Mouse (Mus musculus) urinary bladder, postnatal 4 days (tissue): ENCODE results near the gene Dlgap3.
A peak's percentile ranks its signal among the peaks of the same experiment; 100 is the strongest.

Experiments
- DNase-seq, 2 experiments: peaks; one replicate each; pipeline ENCODE4 v3.0.0; 2021 to 2022; ENCODE audit warnings: low spot score in 2 of 2

The Dlgap3 gene

DNA sequence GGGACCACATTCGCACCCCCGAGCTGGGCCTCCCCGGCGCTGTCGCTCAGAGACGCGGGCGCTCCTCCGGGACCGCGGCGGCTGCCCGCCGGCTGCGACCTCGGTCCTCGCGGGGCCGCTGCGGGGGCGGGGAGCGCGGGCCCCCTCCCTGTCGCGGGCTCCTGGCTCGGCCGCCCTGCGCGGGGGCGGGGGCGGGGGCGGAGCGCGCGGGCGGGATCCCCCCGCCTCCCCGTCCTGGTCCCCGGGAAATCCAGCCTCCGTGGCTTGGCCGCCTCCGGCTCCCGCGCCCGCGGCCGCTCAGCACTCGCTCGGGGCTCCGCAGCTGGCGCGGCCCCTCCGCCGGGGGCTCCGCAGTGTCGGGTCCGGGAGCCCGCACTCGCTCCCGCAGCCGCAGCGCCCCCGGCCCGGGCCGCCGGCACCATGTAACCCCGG, at the start of gene Dlgap3:
Gene Dlgap3 (plus strand): TSS at position 291 of the 432 bp plus-strand sequence.
- peak in 1 of 2 experiments; percentile 22 for DNase-seq

DNA sequence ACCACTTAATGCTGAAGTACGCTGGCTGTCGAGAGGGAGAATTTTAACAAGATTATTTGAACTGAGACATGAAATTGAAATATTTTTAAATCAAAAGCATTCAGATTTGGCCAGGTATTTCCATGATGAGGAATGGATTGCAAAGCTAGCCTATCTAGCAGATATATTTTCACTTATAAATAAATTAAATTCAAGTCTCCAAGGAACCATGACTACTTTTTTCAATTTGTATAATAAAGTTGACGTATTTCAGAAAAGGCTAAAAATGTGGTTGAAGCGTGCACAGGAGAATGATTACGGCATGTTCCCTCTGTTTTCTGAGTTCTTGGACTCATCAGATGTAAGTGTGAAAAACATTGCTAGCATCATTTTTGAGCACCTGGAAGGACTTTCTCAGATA, 45.6 kb upstream of the Dlgap3 start, which contains the start of gene Tmem35b:
Gene Tmem35b (plus strand): TSS at position 301 of the 400 bp plus-strand sequence.
- no peak for DNase-seq

DNA sequence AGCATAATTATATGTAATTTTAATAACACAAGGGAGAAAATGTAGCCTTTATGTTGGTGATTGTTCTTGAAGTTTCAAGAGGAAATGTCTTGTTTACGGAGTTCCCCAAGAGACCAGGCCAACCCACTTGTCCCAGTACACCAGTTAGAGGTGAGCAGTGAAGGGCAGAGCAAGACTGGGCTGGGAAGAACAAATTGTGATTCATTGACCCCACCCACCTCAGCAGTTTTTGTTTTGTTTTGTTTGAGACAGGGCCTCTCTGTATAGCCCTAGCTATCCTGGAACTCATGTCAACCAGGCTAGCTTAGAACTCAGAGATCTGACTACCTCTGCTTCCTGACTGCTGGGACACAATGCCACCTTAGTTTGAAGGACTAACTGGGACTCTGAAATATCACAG, 44.7 kb upstream of the Dlgap3 start:
- no peak for DNase-seq

DNA sequence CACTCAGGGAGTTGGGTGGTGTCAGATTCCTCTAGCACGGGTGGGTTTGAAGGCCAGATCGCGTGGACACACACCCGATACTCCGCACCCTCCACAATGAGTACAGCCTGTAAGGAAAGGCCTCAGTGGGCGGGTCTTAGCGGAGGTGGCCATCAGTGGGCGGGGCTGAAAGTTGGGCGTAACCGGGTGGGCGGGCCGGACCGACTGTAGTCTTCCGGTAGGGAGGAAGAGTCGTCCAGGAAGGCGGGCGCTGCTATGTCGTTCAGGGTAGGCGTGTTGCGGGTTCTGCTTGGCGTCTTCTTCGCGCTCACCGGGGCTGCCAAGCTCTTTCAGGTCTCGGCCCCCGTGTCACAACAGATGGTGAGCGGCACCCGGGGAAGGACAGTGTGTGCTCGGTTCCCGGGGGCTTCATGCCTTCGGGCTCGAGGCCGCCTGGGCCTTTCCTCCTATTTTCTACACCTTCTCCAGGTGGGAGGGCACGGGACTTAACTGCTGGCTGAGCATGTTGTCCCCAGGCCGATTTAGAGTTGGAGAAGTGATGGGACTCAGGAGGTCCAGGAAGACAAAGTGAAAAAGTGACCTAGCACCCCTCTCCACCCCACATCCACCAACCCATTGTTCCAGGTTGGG, 43.1 kb upstream of the Dlgap3 start:
- peak; percentile 81 to 94 for DNase-seq

DNA sequence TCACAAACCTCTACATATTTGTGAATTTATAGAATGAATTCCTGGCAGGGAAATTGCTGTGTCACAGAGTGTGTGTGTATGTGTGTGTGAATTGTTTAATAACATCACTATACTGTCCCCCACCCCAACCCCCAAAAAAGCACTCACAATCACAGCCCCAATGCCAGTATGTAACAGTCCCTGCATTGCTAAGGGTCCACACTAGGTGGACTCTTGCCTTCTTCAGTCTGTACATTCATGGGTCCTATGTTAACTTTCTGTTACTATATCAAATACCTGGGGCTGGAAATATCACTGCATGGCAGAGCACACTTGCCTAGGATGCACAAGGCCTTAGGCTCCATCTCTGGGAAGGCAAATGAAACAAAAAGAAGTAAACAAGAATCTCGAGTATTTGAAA, 34.3 kb upstream of the Dlgap3 start:
- no peak for DNase-seq

DNA sequence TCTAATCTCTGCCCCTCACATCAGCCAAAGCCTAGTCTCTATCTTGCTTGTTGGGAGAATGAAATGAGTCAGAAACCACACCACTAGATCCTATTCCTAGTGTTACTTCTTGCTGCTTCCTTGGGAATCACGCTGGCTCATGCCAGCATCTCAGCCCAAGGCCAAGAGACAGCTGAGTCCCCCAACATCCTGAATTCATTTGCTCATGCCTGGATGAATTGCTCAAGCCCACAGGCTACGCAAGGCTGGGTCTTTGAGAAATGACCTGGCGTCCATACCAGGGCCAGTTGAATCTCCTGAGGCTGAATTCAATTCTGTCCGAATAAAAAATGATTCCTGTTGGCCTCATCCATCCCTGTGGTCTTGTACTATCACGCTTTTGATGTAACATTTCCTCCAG, 31.4 kb upstream of the Dlgap3 start:
- no peak for DNase-seq

DNA sequence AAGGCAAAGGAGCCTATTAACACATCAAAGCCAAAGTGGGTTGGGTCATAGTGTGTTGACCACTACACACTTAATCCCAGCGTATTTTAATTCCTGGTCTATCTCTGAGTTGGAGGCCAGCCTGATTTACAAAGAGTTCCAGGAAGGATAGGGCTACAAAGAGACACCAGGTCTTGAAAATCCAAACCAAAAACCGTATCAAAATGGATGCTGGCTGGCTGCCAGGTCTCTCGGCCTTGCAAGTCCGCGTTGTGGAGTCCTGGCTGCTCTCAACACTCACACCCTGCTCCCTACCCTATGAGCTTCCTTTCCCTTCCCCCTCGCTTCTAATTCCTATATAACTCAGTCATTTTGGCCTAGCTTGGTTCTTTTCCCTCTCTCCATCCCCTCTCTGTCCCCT, 30.5 kb upstream of the Dlgap3 start:
- DNase-seq: no peak

DNA sequence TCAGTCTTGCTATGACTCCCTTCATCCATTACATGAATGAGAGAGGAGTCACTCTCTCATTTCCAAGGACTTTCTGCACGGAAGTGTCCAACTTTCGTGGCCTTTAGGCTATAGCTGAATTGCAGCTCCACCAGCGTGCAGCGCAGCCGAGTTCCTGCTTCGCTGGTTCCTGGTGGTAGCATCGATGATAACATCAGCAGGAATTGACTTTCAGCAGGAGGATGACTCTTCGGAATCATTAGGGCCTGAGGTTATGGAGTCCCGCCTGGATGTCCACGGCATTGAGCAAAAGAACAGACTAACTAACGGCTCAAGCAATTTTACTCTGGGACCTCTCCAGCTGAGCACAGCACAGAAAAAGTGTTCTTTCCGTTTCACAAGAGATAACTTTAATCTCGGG, 19.0 kb upstream of the Dlgap3 start:
- DNase-seq: no peak

DNA sequence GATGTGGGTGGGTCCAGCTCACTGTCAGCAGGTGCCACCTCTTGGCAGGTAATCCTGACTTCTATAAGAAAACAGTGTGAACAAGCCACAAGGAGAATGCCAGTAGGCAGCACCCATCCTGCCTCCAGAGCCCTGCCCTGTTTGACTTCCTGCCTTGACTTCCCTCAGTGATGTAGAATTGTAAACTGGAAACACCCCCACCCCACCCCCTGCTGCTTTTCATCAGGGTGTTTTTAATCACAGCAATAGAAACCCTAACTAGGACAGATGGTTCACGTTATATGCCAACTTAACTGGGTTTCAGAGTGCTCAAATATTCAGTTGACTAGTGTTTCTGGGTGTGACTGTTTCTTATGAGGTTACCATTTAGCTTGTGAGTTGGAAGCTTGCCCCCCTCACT, 15.7 kb upstream of the Dlgap3 start:
- DNase-seq: no peak

DNA sequence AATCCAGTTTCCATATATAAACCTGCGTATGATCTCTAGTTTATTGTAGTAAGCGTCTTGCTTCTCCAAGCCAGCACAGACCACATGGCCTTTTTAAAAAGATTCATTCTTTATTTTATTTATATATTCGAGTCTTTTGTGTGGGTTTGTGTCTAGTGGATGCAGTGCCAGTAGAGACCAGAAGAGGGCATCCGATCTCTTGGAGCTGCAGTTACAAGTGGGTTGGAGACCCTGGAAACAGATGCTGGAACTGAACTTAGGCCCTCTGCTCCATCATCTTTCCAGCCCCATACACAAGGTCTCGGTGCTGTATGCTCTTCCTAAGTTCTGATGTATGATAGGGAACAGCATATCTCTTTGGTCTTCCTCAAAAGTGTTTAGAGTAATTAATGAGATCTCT, 13.2 kb upstream of the Dlgap3 start:
- no peak for DNase-seq

DNA sequence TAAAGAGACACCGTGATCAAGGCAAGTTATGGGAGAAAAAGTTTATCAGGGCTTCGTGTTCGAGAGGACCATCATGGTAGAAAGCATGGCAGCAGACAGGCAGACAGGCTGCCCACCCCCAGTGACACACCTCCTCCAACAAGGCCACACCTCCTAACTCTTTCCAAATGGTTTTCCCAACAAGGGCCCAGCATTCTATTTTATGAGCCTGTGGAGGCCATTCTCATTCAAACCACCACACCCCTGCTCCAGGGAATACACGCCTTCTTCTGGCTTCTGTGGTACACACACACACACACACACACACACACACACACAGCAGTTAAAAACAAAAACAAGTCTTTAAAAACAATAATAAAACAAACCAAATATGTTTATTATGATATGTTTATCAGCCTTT, 11.3 kb upstream of the Dlgap3 start:
- DNase-seq: no peak

DNA sequence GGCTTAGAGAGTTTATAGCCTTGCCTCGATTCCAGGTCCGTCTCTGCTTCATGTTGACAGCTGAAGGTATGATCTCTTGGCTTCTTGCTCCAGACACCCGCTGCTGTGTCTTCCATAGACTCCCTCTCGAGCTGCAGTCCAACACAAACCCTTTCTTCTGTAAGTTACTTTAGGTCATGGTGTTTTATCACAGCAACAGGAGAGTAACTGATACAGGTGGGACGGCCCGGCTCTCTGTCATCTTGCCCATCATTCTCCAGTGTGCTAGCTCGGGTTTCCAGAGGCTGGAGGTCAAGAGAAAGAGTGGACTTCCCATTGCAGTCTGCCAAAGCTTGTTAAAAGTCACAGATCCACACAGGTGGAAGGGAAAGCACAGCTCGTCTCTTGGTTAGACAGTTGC, 5.1 kb upstream of the Dlgap3 start:
- DNase-seq: no peak

DNA sequence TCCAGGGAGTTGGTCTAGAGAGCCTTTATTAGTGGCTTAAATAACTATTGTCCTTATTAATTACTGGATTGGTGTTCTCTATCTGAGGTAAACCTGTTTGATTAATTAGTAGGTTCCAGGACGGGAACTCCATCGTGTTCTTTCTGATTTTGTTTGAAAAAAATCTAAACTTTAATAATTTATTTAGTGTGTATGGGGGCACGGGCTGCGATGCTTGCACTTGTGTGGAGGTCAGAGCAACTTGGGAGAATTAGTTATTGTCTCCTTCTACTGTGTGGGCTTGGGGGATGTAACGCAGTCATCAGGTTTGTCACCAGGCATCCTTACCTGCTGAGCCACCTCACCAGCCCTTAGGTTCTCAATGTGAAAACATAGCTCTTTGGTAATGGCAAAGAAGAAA, 1.9 kb upstream of the Dlgap3 start:
- DNase-seq: no peak

DNA sequence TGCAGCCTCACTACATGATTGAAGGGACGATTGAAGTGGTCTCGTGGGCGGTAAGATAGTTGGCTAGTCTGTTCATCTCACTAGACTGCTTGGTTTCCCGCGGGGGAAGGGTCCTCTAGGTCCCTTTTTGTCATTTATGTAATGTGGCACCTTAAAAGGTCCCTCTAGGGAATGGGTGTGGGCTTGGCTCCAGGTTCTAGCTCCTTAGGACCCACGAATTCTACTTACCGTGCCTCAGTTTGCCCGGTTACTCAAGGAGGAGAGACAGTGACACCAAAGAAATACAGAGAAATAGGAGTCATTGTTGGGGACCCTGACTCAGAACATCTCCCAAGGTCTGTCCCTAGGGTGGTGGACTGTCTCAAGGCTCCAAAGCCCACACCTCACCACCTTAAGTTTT, 1.3 kb upstream of the Dlgap3 start:
- DNase-seq: no peak

DNA sequence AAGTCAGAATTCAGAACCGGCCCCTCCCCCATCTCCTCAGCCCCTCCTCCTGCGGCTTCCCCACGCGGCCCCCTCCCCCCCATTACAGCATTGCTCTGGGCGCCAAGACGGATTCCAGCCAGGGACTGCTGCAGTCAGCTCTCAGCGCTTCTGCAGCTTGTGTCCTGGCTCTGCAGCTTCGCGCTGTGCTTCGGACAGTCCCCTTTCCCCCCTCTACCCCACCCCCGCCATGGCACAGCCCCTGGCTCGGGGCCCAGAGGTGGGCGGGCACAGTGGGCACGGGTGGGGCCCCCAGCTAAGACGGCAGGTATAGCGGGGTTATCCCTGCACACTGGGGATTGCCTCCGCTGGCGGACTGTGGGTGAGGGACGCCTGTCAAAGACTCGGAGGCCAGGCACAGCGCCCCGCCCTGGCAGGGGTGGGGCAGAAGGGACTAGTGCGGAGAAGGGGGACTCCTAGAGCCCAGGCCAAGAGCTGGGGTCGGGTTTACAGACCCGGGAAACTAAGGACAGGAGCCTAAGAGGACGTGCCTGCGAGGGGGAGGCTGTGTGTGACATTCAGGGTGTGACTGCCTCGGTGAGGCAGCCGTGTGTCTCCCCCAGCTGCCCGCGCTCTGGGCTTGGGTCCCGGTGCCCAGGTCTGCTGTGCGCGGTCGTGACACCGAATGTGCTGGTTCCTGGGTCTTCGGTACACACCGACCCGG, 642 bp upstream of the Dlgap3 start:
- DNase-seq: peak in 1 of 2 experiments; percentile 22

DNA sequence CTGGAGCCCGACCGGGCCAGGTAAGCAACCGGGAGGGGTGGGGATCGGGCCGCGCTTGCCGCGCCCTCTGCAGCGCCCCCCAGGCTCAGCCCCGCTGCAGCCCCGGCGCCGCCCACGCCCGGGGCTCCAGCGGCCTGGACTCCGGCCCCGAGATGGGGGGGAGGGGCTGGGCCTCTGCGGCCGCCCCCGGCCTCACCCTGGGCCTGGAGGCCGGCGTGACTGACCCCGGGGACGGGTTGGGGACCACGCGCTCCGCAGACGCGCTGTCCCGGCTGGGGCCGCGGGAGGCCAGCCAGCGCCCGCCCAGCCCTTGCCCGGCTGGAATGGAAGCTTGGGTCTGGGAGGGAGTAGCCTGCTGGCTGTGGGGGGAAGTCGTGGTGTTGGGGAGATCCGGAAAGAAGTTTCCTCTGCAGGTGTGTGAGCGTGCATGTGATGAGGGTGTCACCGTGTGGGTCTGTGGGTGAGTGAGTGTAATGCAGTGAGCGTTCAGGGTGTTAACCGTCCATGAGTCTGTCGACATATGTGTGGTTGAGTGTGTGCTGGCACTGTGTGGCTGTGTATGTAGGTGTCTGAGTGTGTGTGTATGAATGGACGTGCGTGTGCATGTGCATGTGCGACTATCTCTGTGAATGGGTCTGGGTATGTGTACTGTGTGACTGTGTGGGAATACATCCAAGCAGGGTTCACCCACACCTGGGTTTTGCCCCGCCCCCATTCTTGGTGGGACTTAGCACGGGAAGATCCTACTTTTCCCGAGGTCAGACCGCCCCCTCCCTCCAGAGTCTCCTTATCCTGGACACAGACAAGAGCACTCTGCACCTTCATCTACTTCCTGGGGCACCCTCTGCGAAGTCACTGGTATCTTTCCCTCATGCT, 580 bp downstream of the Dlgap3 start:
- DNase-seq: no peak

DNA sequence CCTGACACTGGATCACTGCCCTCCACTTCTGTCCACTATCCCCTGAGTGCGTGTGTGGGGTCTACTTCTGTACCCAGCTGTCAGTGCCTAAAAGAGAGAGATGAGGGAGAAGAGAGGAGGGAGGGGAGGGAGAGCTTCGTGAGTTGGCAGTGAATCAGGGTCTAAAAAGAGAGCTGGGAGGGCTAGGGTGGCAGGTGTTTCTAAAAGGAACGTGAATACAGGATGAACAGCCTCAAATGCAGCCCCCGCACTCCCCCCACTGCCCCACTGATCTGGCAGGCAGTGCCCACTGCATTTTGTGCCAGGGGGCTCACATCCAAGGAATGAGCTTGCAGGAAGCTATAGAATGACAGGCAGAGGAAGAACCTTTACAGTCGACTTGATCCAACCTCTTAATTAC, 1.9 kb downstream of the Dlgap3 start:
- DNase-seq: no peak

DNA sequence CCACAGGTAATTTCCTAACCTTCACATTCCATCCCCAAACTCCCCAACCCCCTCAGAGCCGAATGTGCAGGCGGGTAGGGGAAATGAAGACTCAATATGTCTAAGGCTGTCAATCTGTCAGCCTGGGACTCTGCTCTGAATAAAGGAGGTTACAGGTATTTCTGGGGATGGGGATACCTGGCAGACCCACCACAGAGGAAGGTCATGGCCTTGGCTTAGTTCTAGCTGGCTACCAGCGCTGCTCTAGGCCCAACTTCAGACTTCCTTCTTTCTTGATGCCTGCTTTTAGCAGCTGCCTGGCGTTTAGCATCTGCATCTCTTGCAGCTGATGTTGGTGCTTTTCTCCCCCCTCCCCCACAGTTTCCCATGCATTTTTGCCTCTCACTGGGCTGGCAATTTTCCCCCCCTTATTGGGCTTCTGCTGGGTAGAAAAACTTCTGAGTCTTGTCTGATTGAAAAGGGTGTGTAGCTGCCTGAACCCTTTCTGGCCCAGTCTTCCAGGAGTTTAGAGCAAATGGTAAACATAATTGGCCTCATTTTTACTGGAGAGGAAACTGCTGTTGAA, 2.4 kb downstream of the Dlgap3 start:
- no peak for DNase-seq

DNA sequence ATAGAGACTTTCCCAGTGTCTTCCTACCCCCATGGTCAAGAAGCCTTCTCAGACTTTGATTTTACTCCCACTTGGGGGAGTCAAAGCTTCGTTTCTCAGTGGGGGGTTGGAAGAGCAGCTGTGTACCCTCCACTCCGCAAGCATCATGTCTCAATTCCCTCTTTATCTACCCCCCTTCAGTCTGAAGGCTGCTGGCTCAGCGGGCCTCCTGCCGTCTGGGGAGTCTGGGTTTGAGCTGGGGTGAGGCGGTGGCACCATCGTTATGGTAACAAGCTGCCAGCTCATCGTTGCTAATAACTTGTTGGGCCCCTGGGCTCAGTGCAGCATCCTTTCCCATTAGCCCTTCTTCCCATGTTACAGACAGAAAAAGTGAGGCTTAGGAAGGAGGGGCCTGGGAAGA, 3.1 kb downstream of the Dlgap3 start:
- DNase-seq: no peak

DNA sequence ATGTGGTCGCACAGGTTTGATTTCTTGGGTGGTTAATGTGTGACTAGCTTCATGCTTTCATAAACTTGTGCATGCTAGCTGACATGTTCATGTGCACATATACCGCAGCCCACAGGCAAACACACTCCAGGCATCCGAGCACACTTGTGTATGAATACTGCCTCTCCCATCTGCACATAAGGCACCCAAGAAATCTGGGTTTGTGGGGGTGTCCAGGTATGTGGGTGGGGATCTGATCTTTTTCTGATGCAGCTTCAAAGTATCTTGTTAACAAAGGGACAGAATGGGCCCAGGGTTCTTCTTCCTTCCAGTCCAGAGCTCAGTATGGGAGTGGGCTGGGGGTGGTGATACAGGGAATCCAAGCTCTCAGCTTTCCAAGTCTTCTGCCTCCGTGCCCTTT, 3.6 kb downstream of the Dlgap3 start:
- DNase-seq: no peak

DNA sequence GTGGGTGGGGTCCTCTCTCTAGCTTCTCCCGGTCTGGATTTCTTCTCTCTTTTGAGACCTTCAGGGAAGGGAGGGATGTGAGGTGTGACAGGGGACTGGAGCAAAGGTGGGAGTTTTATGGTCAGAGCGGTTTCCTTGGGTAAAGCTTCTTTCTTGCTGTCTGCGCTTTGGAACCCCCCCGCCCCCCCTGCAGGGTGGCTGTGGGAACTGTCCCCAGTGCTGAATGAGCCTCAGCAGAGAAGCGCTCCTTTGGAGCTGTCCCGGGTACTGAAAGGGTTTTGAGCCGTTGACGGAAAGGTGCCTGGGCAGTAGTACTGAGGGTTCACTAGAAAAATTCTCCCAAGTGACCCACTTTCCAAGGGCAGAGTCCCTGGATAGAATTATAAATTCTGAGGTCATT, 4.5 kb downstream of the Dlgap3 start:
- peak; percentile 58 to 71 for DNase-seq
